Mouse (Mus musculus) liver, embryonic 14.5 days (tissue): ENCODE data around the gene Ric8b. TPM values are rescaled to one million over a fixed set of nuclear protein-coding genes. Genes with fewer than 3 reads are reported as not detected.

Experiments used
- ATAC-seq: fragments of 200-750 bp; cut with Nextera tagmentation; 2 replicates; pipeline ENCODE4 v1.8.0; 2017; ENCODE audit warnings: moderate number of reproducible peaks, mild to moderate bottlenecking, moderate library complexity; ENCODE audit not compliant: insufficient read depth
- DNase-seq, 3 experiments: peaks; one replicate each; pipeline ENCODE4 v3.0.0-alpha.2; 2012 to 2013; ENCODE audit warnings: low read depth in 3 of 3, low spot score in 3 of 3
- H3K27ac ChIP-seq: fragments of 300-500 bp; sonication (generic); 2 replicates; pipeline ENCODE4 v1.5.1; 2014; ENCODE audit warnings: moderate library complexity, mild to moderate bottlenecking, control low read depth, inconsistent platforms
- H3K27me3 ChIP-seq: fragments of 300-500 bp; sonication (generic); 2 replicates; pipeline ENCODE4 v1.6.1; 2014; ENCODE audit warnings: mild to moderate bottlenecking, low read length, moderate library complexity; ENCODE audit not compliant: control insufficient read depth, insufficient read depth
- H3K36me3 ChIP-seq: fragments of 300-500 bp; sonication (generic); replicated peaks from 2 replicates; pipeline ENCODE4 v1.6.1; 2014; ENCODE audit warnings: low read depth; ENCODE audit not compliant: control insufficient read depth, insufficient read depth
- H3K4me1 ChIP-seq, 2 experiments: fragments of 200-500 bp in 1 of 2; fragments of 300-500 bp in 1 of 2; sonication (generic) in 1 of 2; replicated peaks; 2 replicates each; pipeline ENCODE4 v1.6.1; 2012 to 2014; ENCODE audit warnings: antibody characterized with exemption in 1 of 2, inconsistent platforms in 1 of 2, low read length in 1 of 2; ENCODE audit not compliant: control insufficient read depth in 2 of 2, insufficient read depth in 2 of 2
- H3K4me2 ChIP-seq: fragments of 300-500 bp; sonication (generic); 2 replicates; pipeline ENCODE4 v1.6.1; 2014; ENCODE audit warnings: low read depth, mild to moderate bottlenecking, control low read depth, moderate library complexity
- H3K4me3 ChIP-seq, 2 experiments: fragments of 200-500 bp in 1 of 2; fragments of 300-500 bp in 1 of 2; sonication (generic) in 1 of 2; 2 replicates each; pipeline ENCODE4 v1.5.1; 2012 to 2014; ENCODE audit warnings: low read depth in 2 of 2, low read length in 2 of 2, mild to moderate bottlenecking in 2 of 2, control low read depth in 1 of 2, inconsistent platforms in 1 of 2, moderate library complexity in 1 of 2; ENCODE audit not compliant: insufficient read depth in 1 of 2
- H3K9ac ChIP-seq: fragments of 300-500 bp; sonication (generic); replicated peaks from 2 replicates; pipeline ENCODE4 v1.6.1; 2014; ENCODE audit warnings: mild to moderate bottlenecking, control low read depth, moderate library complexity
- H3K9me3 ChIP-seq: fragments of 300-500 bp; sonication (generic); 2 replicates; pipeline ENCODE4 v1.6.1; 2016; ENCODE audit warnings: low read length, mixed read lengths; ENCODE audit not compliant: control insufficient read depth
- CTCF ChIP-seq: IDR thresholded peaks from 2 replicates; pipeline ENCODE4 v1.5.1; 2016; ENCODE audit warnings: antibody characterized with exemption, low read depth, control low read depth
- EP300 ChIP-seq: IDR thresholded peaks from 2 replicates; pipeline ENCODE4 v1.6.1; 2016; ENCODE audit warnings: antibody characterized with exemption, low read depth
- WGBS: fragments of 180-500 bp; shearing (Covaris S2); extraction: QIAGEN DNeasy Blood & Tissue Kit; methylation state at CpG from one replicate; pipeline ENCODE4 v1.1.7; 2014; ENCODE audit not compliant: insufficient replicate concordance; 5-methylcytosine and 5-hydroxymethylcytosine counted together
- polyA plus RNA-seq, 2 experiments: library from polyadenylated mRNA; depleted of rRNA in 1 of 2; stranded (reverse) in 1 of 2; unstranded in 1 of 2; fragments of >200 nt; fragmentation: Nextera tagmentation in 1 of 2; extraction: Ambion mirVana in 1 of 2; gene quantifications; 2 replicates each; pipeline versions ENCODE4 v1.2.1 to v1.2.3; 2012 to 2014

Ric8b gene
- polyA plus RNA-seq, 2 experiments = 2.6 to 4.5 TPM

- no peaks in the 10 kb centered on the region for H3K36me3 ChIP-seq
- H3K4me2 ChIP-seq = no peak overlapping the region
- H3K27ac ChIP-seq = no peak overlapping the region
- no peak for TF ChIP-seq EP300
- peak; percentile 87 for TF ChIP-seq CTCF
- peaks cover 0 to 6% of the 10 kb centered on the region in 2 experiments; a peak in 1 of 4 replicates for H3K4me1 ChIP-seq
- ATAC-seq (no peak; the same call in 1 of the 2 replicates), DNase-seq (no peak)
- no peaks in the 10 kb centered on the region for H3K27me3 ChIP-seq
- no peak overlapping the region for H3K4me3 ChIP-seq
- WGBS = 13% methylated on average over 1 of the region's 1 CpGs
- H3K9ac ChIP-seq = no peak overlapping the region
- H3K9me3 ChIP-seq = no peaks in the 10 kb centered on the region
Measured at GRCm38 (mm10) chr10:85013464-85013863, 96.0 kb downstream of the Ric8b start.

DNA sequence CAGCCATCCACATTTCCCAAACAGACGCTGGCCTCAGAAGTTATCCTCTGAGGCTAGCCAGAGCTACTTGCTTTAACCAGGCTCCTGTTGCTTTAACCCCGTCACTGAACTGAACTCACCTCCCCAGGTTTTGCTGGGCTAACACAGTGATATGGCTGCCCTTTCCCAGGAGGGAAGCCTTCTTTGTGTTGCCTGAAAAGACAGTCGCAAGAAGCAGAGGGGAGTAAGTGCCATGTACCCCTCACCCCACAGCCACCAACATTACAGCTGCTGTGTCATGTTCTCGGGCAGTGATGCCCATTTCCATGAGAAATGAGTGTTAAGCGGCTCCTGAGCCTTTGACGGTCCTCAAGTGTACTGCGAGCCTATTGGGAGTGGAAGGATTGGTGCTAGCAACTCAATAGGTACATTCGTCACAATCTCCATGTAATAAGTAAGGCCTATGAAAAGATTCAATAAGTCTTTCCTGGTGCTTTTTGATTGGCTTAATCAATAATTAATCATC, 96.6 kb downstream of the Ric8b start:
- no peaks in the 10 kb centered on the region for H3K9me3 ChIP-seq
- no peak overlapping the region for H3K4me2 ChIP-seq
- TF ChIP-seq CTCF (no peak), EP300 (no peak)
- 76% methylated on average over 8 of the region's 8 CpGs for WGBS
- no peaks in the 10 kb centered on the region for H3K36me3 ChIP-seq
- no peak for DNase-seq
- H3K4me3 ChIP-seq = no peak overlapping the region
- H3K27ac ChIP-seq = no peak overlapping the region
- ATAC-seq = no peak
- peaks cover 0 to 2% of the 10 kb centered on the region in 2 experiments; a peak in 1 of 4 replicates for H3K4me1 ChIP-seq
- H3K9ac ChIP-seq = no peak overlapping the region
- H3K27me3 ChIP-seq = no peaks in the 10 kb centered on the region

- TF ChIP-seq EP300 (no peak), CTCF (no peak)
- Histone ChIP-seq H3K27ac (no peak overlapping the region), H3K27me3 (no peaks in the 10 kb centered on the region), H3K9me3 (no peaks in the 10 kb centered on the region), H3K36me3 (no peaks in the 10 kb centered on the region), H3K4me2 (no peak overlapping the region), H3K4me3 (no peak overlapping the region), H3K4me1 (no peaks in the 10 kb centered on the region), H3K9ac (no peak overlapping the region)
- ATAC-seq = no peak
- 81% methylated on average over 9 of the region's 9 CpGs for WGBS
- no peak for DNase-seq
Measured at GRCm38 (mm10) chr10:85014456-85014976, 97.1 kb downstream of the Ric8b start.

GRCm38 (mm10) chr10:85022647-85023312, 105.4 kb downstream of the Ric8b start:
- Histone ChIP-seq H3K9me3 (no peaks in the 10 kb centered on the region), H3K36me3 (no peaks in the 10 kb centered on the region), H3K27ac (no peak overlapping the region), H3K4me2 (no peak overlapping the region), H3K27me3 (no peaks in the 10 kb centered on the region), H3K4me1 (peaks cover 5% of the 10 kb centered on the region in 2 experiments), H3K9ac (no peak overlapping the region), H3K4me3 (no peak overlapping the region)
- 59% methylated on average over 11 of the region's 11 CpGs for WGBS
- DNase-seq (no peak), ATAC-seq (no peak)
- no peak for TF ChIP-seq EP300
- no peak for TF ChIP-seq CTCF

- no peaks in the 10 kb centered on the region for H3K9me3 ChIP-seq
- peaks cover 9 to 10% of the 10 kb centered on the region in 2 experiments for H3K4me1 ChIP-seq
- H3K27me3 ChIP-seq = no peaks in the 10 kb centered on the region
- ATAC-seq (no peak), DNase-seq (no peak)
- H3K9ac ChIP-seq = no peak overlapping the region
- no peak for TF ChIP-seq EP300
- no peak for TF ChIP-seq CTCF
- H3K4me3 ChIP-seq = no peak overlapping the region
- no peaks in the 10 kb centered on the region for H3K36me3 ChIP-seq
- no peak overlapping the region for H3K27ac ChIP-seq
- 63% methylated on average over 6 of the region's 6 CpGs for WGBS
- no peak overlapping the region for H3K4me2 ChIP-seq
Measured at GRCm38 (mm10) chr10:85023313-85023666, 105.9 kb downstream of the Ric8b start.
